Mouse (Mus musculus): ENCODE data around the gene Atp8b4. TPM values are rescaled to one million over a fixed set of nuclear protein-coding genes. Genes with fewer than 3 reads are reported as not detected.

The Atp8b4 gene
- polyA plus RNA-seq, 1 experiment from 2014 or later = 0.09 TPM

DNA sequence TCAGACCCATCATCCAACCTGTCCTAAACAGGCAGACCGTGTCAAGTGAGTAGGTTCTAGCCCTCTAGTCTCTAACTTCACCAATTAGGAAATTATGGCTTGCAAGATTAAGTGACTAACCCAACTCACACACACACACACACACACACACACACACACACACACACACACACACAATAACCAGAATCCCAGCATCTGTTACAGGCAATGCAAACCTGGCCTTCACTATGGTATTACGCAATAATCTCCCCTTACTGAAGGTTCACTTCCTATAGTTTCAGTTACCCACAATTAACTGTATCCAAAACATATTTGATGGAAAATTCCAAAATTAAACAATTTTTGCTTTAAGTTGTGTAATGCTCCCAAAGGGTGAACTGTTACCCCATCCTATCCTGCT is 101.0 kb downstream of the Atp8b4 start:
- no peak for ATAC-seq (ENCODE audit: insufficient read depth, low FRiP score, low TSS enrichment)
- no peak for DNase-seq (ENCODE audit: low spot score)
- Histone ChIP-seq H3K27ac (ENCODE audit: low read depth, low read length) (no peak overlapping the region), H3K36me3 (ENCODE audit: control insufficient read depth, insufficient read depth, low read length) (no peaks in the 10 kb centered on the region), H3K4me1 (ENCODE audit: control insufficient read depth, insufficient read depth, low read length) (no peaks in the 10 kb centered on the region), H3K9me3 (ENCODE audit: control insufficient read depth, low read length) (no peaks in the 10 kb centered on the region), H3K4me3 (ENCODE audit: low read depth, low read length) (no peak overlapping the region), H3K27me3 (ENCODE audit: control insufficient read depth, insufficient read depth, low read length) (no peaks in the 10 kb centered on the region), H3K9ac (ENCODE audit: low read length) (no peak overlapping the region), H3K4me2 (ENCODE audit: low read depth) (no peak overlapping the region)
- WGBS = 93% methylated on average over 2 of the region's 2 CpGs

GRCm38 (mm10) chr2:126399017-126399416 is 101.5 kb downstream of the Atp8b4 start:
- no peaks in the 10 kb centered on the region for H3K27me3 ChIP-seq (ENCODE audit: control insufficient read depth, insufficient read depth, low read length)
- no peak overlapping the region for H3K4me3 ChIP-seq (ENCODE audit: low read depth, low read length)
- H3K9ac ChIP-seq (ENCODE audit: low read length) = no peak overlapping the region
- DNase-seq (ENCODE audit: low spot score) (no peak), ATAC-seq (ENCODE audit: insufficient read depth, low FRiP score, low TSS enrichment) (no peak)
- no peaks in the 10 kb centered on the region for H3K4me1 ChIP-seq (ENCODE audit: control insufficient read depth, insufficient read depth, low read length)
- no peak overlapping the region for H3K27ac ChIP-seq (ENCODE audit: low read depth, low read length)
- H3K4me2 ChIP-seq (ENCODE audit: low read depth) = no peak overlapping the region
- 76% methylated on average over 2 of the region's 2 CpGs for whole genome bisulfite sequencing
- no peaks in the 10 kb centered on the region for H3K9me3 ChIP-seq (ENCODE audit: control insufficient read depth, low read length)
- H3K36me3 ChIP-seq (ENCODE audit: control insufficient read depth, insufficient read depth, low read length) = no peaks in the 10 kb centered on the region

DNA sequence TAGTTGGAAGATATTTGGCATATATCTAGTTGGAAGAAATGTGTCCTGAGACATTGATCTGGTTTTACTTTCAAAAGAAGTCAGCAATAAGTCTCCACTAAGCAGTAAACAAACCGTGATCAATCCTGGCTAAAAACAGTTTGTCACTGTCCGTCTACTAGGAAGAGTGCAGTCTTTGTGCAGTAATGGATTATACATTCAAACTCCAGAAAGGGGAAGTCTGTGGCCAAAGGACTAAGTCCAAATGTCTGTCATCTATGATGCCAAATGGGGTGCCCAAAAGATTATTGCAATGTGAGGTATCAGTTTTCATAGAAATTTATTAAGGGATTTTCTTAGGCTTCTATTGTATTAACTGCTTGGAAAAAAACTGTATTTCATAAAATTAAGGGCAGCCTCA is 102.3 kb downstream of the Atp8b4 start:
- H3K4me2 ChIP-seq (ENCODE audit: low read depth) = no peak overlapping the region
- no peaks in the 10 kb centered on the region for H3K27me3 ChIP-seq (ENCODE audit: control insufficient read depth, insufficient read depth, low read length)
- no peaks in the 10 kb centered on the region for H3K4me1 ChIP-seq (ENCODE audit: control insufficient read depth, insufficient read depth, low read length)
- H3K9me3 ChIP-seq (ENCODE audit: control insufficient read depth, low read length) = no peaks in the 10 kb centered on the region
- 75% methylated on average over 2 of the region's 2 CpGs for WGBS
- DNase-seq (ENCODE audit: low spot score) (no peak), ATAC-seq (ENCODE audit: insufficient read depth, low FRiP score, low TSS enrichment) (no peak)
- no peak overlapping the region for H3K4me3 ChIP-seq (ENCODE audit: low read depth, low read length)
- no peaks in the 10 kb centered on the region for H3K36me3 ChIP-seq (ENCODE audit: control insufficient read depth, insufficient read depth, low read length)
- H3K9ac ChIP-seq (ENCODE audit: low read length) = no peak overlapping the region
- no peak overlapping the region for H3K27ac ChIP-seq (ENCODE audit: low read depth, low read length)

- no peak overlapping the region for H3K4me2 ChIP-seq (ENCODE audit: low read depth)
- H3K4me1 ChIP-seq (ENCODE audit: control insufficient read depth, insufficient read depth, low read length) = no peaks in the 10 kb centered on the region
- WGBS = 90% methylated on average over 8 of the region's 8 CpGs
- H3K4me3 ChIP-seq (ENCODE audit: low read depth, low read length) = no peak overlapping the region
- H3K27ac ChIP-seq (ENCODE audit: low read depth, low read length) = no peak overlapping the region
- H3K36me3 ChIP-seq (ENCODE audit: control insufficient read depth, insufficient read depth, low read length) = no peaks in the 10 kb centered on the region
- ATAC-seq (ENCODE audit: insufficient read depth, low FRiP score, low TSS enrichment) (no peak), DNase-seq (ENCODE audit: low spot score) (no peak)
- no peak overlapping the region for H3K9ac ChIP-seq (ENCODE audit: low read length)
- H3K27me3 ChIP-seq (ENCODE audit: control insufficient read depth, insufficient read depth, low read length) = no peaks in the 10 kb centered on the region
- H3K9me3 ChIP-seq (ENCODE audit: control insufficient read depth, low read length) = no peaks in the 10 kb centered on the region
Observed at GRCm38 (mm10) chr2:126397513-126397912, 103.0 kb downstream of the Atp8b4 start.

DNA sequence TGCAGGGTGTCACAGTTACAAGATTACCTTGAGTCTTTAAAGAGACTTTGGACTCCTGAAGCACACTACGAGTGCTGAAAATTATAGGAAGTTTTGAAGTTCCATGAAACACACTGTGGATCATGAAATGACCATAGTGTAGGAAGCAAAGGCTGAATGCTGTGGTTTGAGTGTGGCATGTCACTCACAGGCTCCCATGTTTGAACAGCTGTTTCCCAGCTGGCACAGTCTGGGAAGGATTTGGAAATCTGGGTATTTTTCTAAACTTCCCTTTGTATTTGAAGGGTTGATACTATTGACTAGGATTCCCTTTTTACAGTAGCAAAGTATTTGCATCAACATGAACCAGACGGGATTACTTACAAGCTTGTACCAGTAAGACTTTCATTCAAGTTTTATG is 105.5 kb downstream of the Atp8b4 start:
- H3K27ac ChIP-seq (ENCODE audit: low read depth, low read length) = no peak overlapping the region
- no peak overlapping the region for H3K4me3 ChIP-seq (ENCODE audit: low read depth, low read length)
- H3K36me3 ChIP-seq (ENCODE audit: control insufficient read depth, insufficient read depth, low read length) = no peaks in the 10 kb centered on the region
- ATAC-seq (ENCODE audit: insufficient read depth, low FRiP score, low TSS enrichment) (no peak), DNase-seq (ENCODE audit: low spot score) (no peak)
- WGBS = 70% methylated on average over 2 of the region's 2 CpGs
- H3K27me3 ChIP-seq (ENCODE audit: control insufficient read depth, insufficient read depth, low read length) = no peaks in the 10 kb centered on the region
- no peak overlapping the region for H3K9ac ChIP-seq (ENCODE audit: low read length)
- H3K9me3 ChIP-seq (ENCODE audit: control insufficient read depth, low read length) = no peaks in the 10 kb centered on the region
- no peaks in the 10 kb centered on the region for H3K4me1 ChIP-seq (ENCODE audit: control insufficient read depth, insufficient read depth, low read length)
- H3K4me2 ChIP-seq (ENCODE audit: low read depth) = no peak overlapping the region

- Histone ChIP-seq H3K4me2 (ENCODE audit: low read depth) (no peak overlapping the region), H3K4me3 (ENCODE audit: low read depth, low read length) (no peak overlapping the region), H3K27ac (ENCODE audit: low read depth, low read length) (no peak overlapping the region), H3K4me1 (ENCODE audit: control insufficient read depth, insufficient read depth, low read length) (no peaks in the 10 kb centered on the region), H3K27me3 (ENCODE audit: control insufficient read depth, insufficient read depth, low read length) (no peaks in the 10 kb centered on the region), H3K36me3 (ENCODE audit: control insufficient read depth, insufficient read depth, low read length) (no peaks in the 10 kb centered on the region), H3K9me3 (ENCODE audit: control insufficient read depth, low read length) (no peaks in the 10 kb centered on the region), H3K9ac (ENCODE audit: low read length) (no peak overlapping the region)
- no peak for DNase-seq (ENCODE audit: low spot score)
- no peak for ATAC-seq (ENCODE audit: insufficient read depth, low FRiP score, low TSS enrichment)
- 81% methylated on average over 8 of the region's 8 CpGs for WGBS
Observed at GRCm38 (mm10) chr2:126387458-126388037, 112.9 kb downstream of the Atp8b4 start.

DNA sequence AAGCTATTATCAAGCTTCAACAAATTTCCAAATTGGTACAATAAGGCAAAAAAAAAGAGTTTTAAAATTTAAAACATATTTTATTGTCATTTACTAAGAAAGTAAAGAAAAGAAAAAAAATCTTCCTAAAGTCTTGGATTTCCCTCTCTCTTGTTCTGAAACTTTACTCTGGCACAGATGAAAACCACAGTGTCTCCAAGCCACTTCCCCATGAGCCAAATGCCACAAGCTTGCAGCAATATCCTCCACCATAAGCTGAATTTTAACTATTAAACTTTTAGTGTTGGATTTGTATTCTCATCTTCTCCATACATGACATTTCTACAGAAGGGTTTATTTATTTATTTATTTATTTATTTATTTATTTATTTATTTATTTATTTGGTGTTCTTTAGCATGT is 114.4 kb downstream of the Atp8b4 start:
- Histone ChIP-seq H3K9me3 (ENCODE audit: control insufficient read depth, low read length) (no peaks in the 10 kb centered on the region), H3K4me2 (ENCODE audit: low read depth) (no peak overlapping the region), H3K9ac (ENCODE audit: low read length) (no peak overlapping the region), H3K36me3 (ENCODE audit: control insufficient read depth, insufficient read depth, low read length) (no peaks in the 10 kb centered on the region), H3K27ac (ENCODE audit: low read depth, low read length) (no peak overlapping the region), H3K27me3 (ENCODE audit: control insufficient read depth, insufficient read depth, low read length) (no peaks in the 10 kb centered on the region), H3K4me1 (ENCODE audit: control insufficient read depth, insufficient read depth, low read length) (no peaks in the 10 kb centered on the region), H3K4me3 (ENCODE audit: low read depth, low read length) (no peak overlapping the region)
- no peak for ATAC-seq (ENCODE audit: insufficient read depth, low FRiP score, low TSS enrichment)
- DNase-seq (ENCODE audit: low spot score) = no peak

GRCm38 (mm10) chr2:126380300-126380699 is 120.2 kb downstream of the Atp8b4 start:
- no peak for ATAC-seq (ENCODE audit: insufficient read depth, low FRiP score, low TSS enrichment)
- no peaks in the 10 kb centered on the region for H3K36me3 ChIP-seq (ENCODE audit: control insufficient read depth, insufficient read depth, low read length)
- H3K9me3 ChIP-seq (ENCODE audit: control insufficient read depth, low read length) = no peaks in the 10 kb centered on the region
- H3K9ac ChIP-seq (ENCODE audit: low read length) = no peak overlapping the region
- DNase-seq (ENCODE audit: low spot score) = no peak
- WGBS = 86% methylated on average over 5 of the region's 5 CpGs
- no peak overlapping the region for H3K27ac ChIP-seq (ENCODE audit: low read depth, low read length)
- H3K27me3 ChIP-seq (ENCODE audit: control insufficient read depth, insufficient read depth, low read length) = no peaks in the 10 kb centered on the region
- H3K4me3 ChIP-seq (ENCODE audit: low read depth, low read length) = no peak overlapping the region
- no peaks in the 10 kb centered on the region for H3K4me1 ChIP-seq (ENCODE audit: control insufficient read depth, insufficient read depth, low read length)
- H3K4me2 ChIP-seq (ENCODE audit: low read depth) = no peak overlapping the region

DNA sequence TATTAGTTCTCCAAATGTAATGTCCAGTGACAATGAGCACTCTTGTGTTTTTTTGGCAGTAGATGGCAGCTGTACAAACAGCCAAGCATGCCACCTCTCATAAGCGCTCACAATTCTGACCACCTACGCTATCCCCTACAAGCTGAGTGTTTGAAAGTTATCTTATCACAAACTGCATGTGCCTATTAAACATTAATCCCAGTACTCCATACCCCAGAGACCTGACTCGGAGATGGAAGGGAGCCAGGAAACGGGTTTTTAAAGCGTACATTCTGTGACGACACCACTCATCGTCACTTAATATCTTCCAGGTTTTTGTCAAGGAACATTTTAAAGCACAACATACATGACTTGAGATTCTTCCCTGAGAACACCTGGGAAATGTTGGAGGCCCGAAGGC is 128.8 kb downstream of the Atp8b4 start:
- Histone ChIP-seq H3K27me3 (ENCODE audit: control insufficient read depth, insufficient read depth, low read length) (no peaks in the 10 kb centered on the region), H3K36me3 (ENCODE audit: control insufficient read depth, insufficient read depth, low read length) (no peaks in the 10 kb centered on the region), H3K9ac (ENCODE audit: low read length) (no peak overlapping the region), H3K9me3 (ENCODE audit: control insufficient read depth, low read length) (no peaks in the 10 kb centered on the region), H3K4me1 (ENCODE audit: control insufficient read depth, insufficient read depth, low read length) (no peaks in the 10 kb centered on the region), H3K4me3 (ENCODE audit: low read depth, low read length) (no peak overlapping the region), H3K27ac (ENCODE audit: low read depth, low read length) (no peak overlapping the region), H3K4me2 (ENCODE audit: low read depth) (no peak overlapping the region)
- WGBS = 87% methylated on average over 8 of the region's 8 CpGs
- no peak for DNase-seq (ENCODE audit: low spot score)
- ATAC-seq (ENCODE audit: insufficient read depth, low FRiP score, low TSS enrichment) = no peak
